In the genomic region with DNA sequence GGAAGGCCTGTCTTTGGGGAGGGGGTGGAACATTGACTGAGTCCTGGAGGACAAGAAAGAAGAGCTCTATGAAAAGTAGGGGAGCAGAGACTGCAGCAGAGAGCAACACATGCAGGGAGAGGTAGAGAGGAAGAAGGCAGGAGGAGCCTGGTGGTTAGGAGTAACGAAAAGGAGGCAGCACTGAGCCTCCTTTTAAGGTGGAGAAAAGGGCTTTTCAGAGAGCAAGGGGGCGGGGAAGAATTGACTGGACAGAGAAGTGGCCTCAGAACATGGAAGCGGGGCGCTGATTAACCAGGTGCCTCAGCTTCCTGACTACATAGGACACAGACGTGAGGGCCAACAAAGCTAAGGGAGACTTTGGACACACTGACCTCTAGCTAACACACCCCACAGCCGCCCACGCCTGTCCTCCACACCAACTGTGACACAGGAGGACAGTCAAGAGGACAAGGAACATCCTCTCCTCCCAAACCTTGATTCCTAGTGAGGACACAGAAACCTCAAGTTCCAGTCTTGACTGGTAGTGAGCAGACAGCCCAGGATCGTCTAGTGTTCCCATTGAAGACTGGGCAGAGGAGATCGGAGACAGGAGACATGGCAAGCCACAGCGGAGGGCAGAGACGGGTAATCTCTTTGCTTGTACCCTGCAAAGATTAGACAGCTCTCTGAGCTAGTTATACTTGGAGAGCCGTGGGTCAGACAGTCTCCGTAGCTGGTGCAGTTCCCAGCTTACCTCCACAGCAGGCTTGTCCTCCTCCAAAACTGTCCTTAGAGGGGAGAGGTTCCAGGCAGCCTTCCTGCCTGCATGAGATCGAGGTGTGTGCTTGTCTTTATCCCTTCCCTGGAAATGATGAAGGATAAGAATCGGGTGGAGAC, we compare ENCODE assay signal across 13 mouse cellular contexts. TPM values are rescaled to one million over a fixed set of nuclear protein-coding genes. Genes with fewer than 3 reads are reported as not detected.
A peak's percentile ranks its signal among the peaks of the same experiment; 100 is the strongest.
DNase-seq lines count a peak whose midpoint lies in the region; ATAC-seq and TF ChIP-seq lines count a peak whose summit lies in the region.
"Had no signal": no experiment of that assay in that cellular context is flagged by ENCODE, and none has a peak within 500 bp of the region (broad histone marks: within the 10 kb centered on the region; RNA-seq: fewer than 3 reads in every experiment).

Gene 9630041A04Rik (plus strand): TSS at position 246 of the 876 bp plus-strand sequence.

- H3K9ac ChIP-seq in kidney, postnatal 0 days (ENCODE audit: low read depth, low read length): no peak within 1 kb of the TSS
- no peak within 1 kb of the TSS for H3K9ac ChIP-seq in hindbrain, embryonic 11.5 days (ENCODE audit: low read depth, low read length)
- H3K9ac ChIP-seq in midbrain, embryonic 16.5 days (ENCODE audit: low read depth, low read length): no peak within 1 kb of the TSS
- H3K9ac ChIP-seq: limb, embryonic 12.5 days; stomach, embryonic 15.5 days had no signal

- ATAC-seq in kidney, postnatal 0 days (replicated peaks; ENCODE audit: low FRiP score, low read depth): no peak; the same call in 1 of the 2 replicates
- no peak for ATAC-seq in hindbrain, embryonic 11.5 days (ENCODE audit: low FRiP score)
- ATAC-seq in midbrain, embryonic 16.5 days: 0 out of 2 replicates have a peak, but pooled peaks have one; percentile 64
- ATAC-seq: inflammation-experienced regulatory T-cells, adult 6 months had no signal

- H3K27ac ChIP-seq in cerebellum, adult 2 months (ENCODE audit: insufficient read depth, low read length): no peak within 1 kb of the TSS
- H3K27ac ChIP-seq in kidney, postnatal 0 days: no peak within 1 kb of the TSS
- H3K27ac ChIP-seq in hindbrain, embryonic 11.5 days (ENCODE audit: low read depth, low read length): no peak within 1 kb of the TSS
- peak within 1 kb of the TSS; percentile 58 for H3K27ac ChIP-seq in midbrain, embryonic 16.5 days (ENCODE audit: low read length)
- H3K27ac ChIP-seq: limb, embryonic 12.5 days had no signal

- H3K36me3 ChIP-seq in kidney, postnatal 0 days (ENCODE audit: insufficient read depth, low read length): no peaks in the 10 kb centered on the region
- H3K36me3 ChIP-seq in hindbrain, embryonic 11.5 days (ENCODE audit: control insufficient read depth, insufficient read depth, low read length): no peaks in the 10 kb centered on the region
- no peaks in the 10 kb centered on the region for H3K36me3 ChIP-seq in midbrain, embryonic 16.5 days (ENCODE audit: control insufficient read depth, insufficient read depth, low read length)
- H3K36me3 ChIP-seq: limb, embryonic 12.5 days; stomach, embryonic 15.5 days had no signal

- whole genome bisulfite sequencing in cerebellum, adult 2 months: 43% methylated on average over 15 of the region's 15 CpGs
- WGBS in kidney, postnatal 0 days: 59% methylated on average over 15 of the region's 15 CpGs
- 82% methylated on average over 15 of the region's 15 CpGs for WGBS in hindbrain, embryonic 11.5 days
- WGBS in midbrain, embryonic 16.5 days: 67% methylated on average over 15 of the region's 15 CpGs

- no peaks in the 10 kb centered on the region; the same call in 1 of the 2 replicates for H3K27me3 ChIP-seq in cerebellum, adult 2 months (ENCODE audit: control insufficient read depth, insufficient read depth, low read length)
- H3K27me3 ChIP-seq in kidney, postnatal 0 days (ENCODE audit: insufficient read depth, low read length): no peaks in the 10 kb centered on the region
- H3K27me3 ChIP-seq in hindbrain, embryonic 11.5 days (ENCODE audit: control insufficient read depth, insufficient read depth, low read length): no peaks in the 10 kb centered on the region
- no peaks in the 10 kb centered on the region for H3K27me3 ChIP-seq in midbrain, embryonic 16.5 days (ENCODE audit: control insufficient read depth, insufficient read depth, low read depth, low read length)
- H3K27me3 ChIP-seq: megakaryocyte, embryonic 14.5 days; stomach, embryonic 15.5 days had no signal

- peaks cover 17% of the 10 kb centered on the region; the same call in 1 of the 2 replicates for H3K4me1 ChIP-seq in cerebellum, adult 2 months (ENCODE audit: control insufficient read depth, insufficient read depth, low read length)
- H3K4me1 ChIP-seq in kidney, postnatal 0 days (replicated peaks; ENCODE audit: insufficient read depth, low read length): no peaks in the 10 kb centered on the region
- no peaks in the 10 kb centered on the region for H3K4me1 ChIP-seq in hindbrain, embryonic 11.5 days (replicated peaks; ENCODE audit: control insufficient read depth, insufficient read depth, low read length)
- peaks cover 9% of the 10 kb centered on the region; the same call in 1 of the 2 replicates for H3K4me1 ChIP-seq in midbrain, embryonic 16.5 days (ENCODE audit: control insufficient read depth, insufficient read depth, low read length)
- H3K4me1 ChIP-seq: limb, embryonic 12.5 days had no signal

- H3K4me3 ChIP-seq in cerebellum, adult 2 months (replicated peaks; ENCODE audit: insufficient read depth, low read depth, low read length): peak within 1 kb of the TSS; percentile 8
- no peak within 1 kb of the TSS for H3K4me3 ChIP-seq in kidney, postnatal 0 days (replicated peaks; ENCODE audit: low read depth, low read length)
- H3K4me3 ChIP-seq in hindbrain, embryonic 11.5 days (ENCODE audit: low read depth, low read length): no peak within 1 kb of the TSS
- H3K4me3 ChIP-seq in midbrain, embryonic 16.5 days (ENCODE audit: low read depth, low read length): no peak within 1 kb of the TSS
- H3K4me3 ChIP-seq: limb, embryonic 12.5 days; megakaryocyte, embryonic 14.5 days; stomach, embryonic 15.5 days had no signal

- no peak for TF ChIP-seq CTCF in cerebellum, adult 2 months (IDR thresholded peaks at IDR 0.05; ENCODE audit: borderline replicate concordance, insufficient read depth, low read depth, low read length)
- no peak for TF ChIP-seq CTCF in kidney, postnatal 0 days (IDR thresholded peaks at IDR 0.05; ENCODE audit: low read depth)

- H3K9me3 ChIP-seq in kidney, postnatal 0 days (replicated peaks; ENCODE audit: low read length): no peaks in the 10 kb centered on the region
- H3K9me3 ChIP-seq in hindbrain, embryonic 11.5 days (ENCODE audit: control insufficient read depth, low read length): no peaks in the 10 kb centered on the region
- no peaks in the 10 kb centered on the region for H3K9me3 ChIP-seq in midbrain, embryonic 16.5 days (replicated peaks; ENCODE audit: control insufficient read depth, low read length, poor library complexity, severe bottlenecking)
- H3K9me3 ChIP-seq: limb, embryonic 12.5 days; stomach, embryonic 15.5 days had no signal

- peak within 1 kb of the TSS; percentile 34; the same call in 1 of the 2 replicates for H3K4me2 ChIP-seq in kidney, postnatal 0 days (ENCODE audit: low read length)
- H3K4me2 ChIP-seq in hindbrain, embryonic 11.5 days (replicated peaks; ENCODE audit: low read depth, low read length): peak within 1 kb of the TSS; percentile 29
- H3K4me2 ChIP-seq in midbrain, embryonic 16.5 days (ENCODE audit: low read length): peak within 1 kb of the TSS; percentile 23
- H3K4me2 ChIP-seq: limb, embryonic 12.5 days had no signal

- no peak for DNase-seq in cerebellum, adult 2 months
- no peak for DNase-seq in cerebellum, postnatal 4 days (ENCODE audit: low spot score in 2 of 2)
- DNase-seq in kidney, postnatal 0 days (ENCODE audit: low spot score): no peak
- DNase-seq in kidney, adult 9 months: no peak
- no peak for DNase-seq in hindbrain, embryonic 11.5 days (ENCODE audit: low spot score)
- no peak for DNase-seq in layer of hippocampus, postnatal 36 days
- DNase-seq in ovary, adult 18-20 months (ENCODE audit: low spot score): no peak

- TF ChIP-seq POLR2A in cerebellum, adult 2 months (IDR thresholded peaks at IDR 0.05; ENCODE audit: borderline replicate concordance, insufficient read depth, low read length): no peak

RNA-seq across cellular contexts. Expression of gene 9630041A04Rik, which starts in this region (rescaled TPM):
- polyA plus RNA-seq in cerebellum, adult 2 months (2012; rRNA removed): not detected in 2 replicates
- not detected in 2 replicates for polyA plus RNA-seq in kidney, postnatal 0 days (2015; fragmentation: Nextera tagmentation; extraction: Ambion mirVana)
- polyA plus RNA-seq in hindbrain, embryonic 11.5 days (2014; fragmentation: Nextera tagmentation; extraction: Ambion mirVana): 0.28 TPM in 1 of 2 replicates, not detected in the other
- 0.64 and 0.85 TPM in 2 replicates for polyA plus RNA-seq in midbrain, embryonic 16.5 days (2015; fragmentation: Nextera tagmentation; extraction: Ambion mirVana)
- not detected for total RNA-seq in layer of hippocampus, postnatal 36 days (2021)
- total RNA-seq: adrenal gland, postnatal 25 days had no signal
- polyA plus RNA-seq: inflammation-experienced regulatory T-cells, adult 6 months; limb, embryonic 12.5 days; stomach, embryonic 15.5 days had no signal

Comparison
In these comparisons a context has a peak if more than half of its experiments do, and no peak if none do; other contexts are left out.
1. Peak in ATAC-seq, H3K27ac ChIP-seq and H3K4me2 ChIP-seq in midbrain, embryonic 16.5 days; RNA of the gene not detected or under 1 TPM.